8 mouse cellular contexts compared by ENCODE assay signal in genomic region chr9:53609968-53610781, GRCm38 (mm10). TPM values are rescaled to one million over a fixed set of nuclear protein-coding genes. Genes with fewer than 3 reads are reported as not detected.
DNase-seq lines count a peak whose midpoint lies in the region; ATAC-seq lines count a peak whose summit lies in the region.

Gene Acat1, minus strand, starts transcription at chr9:53610382.

- peak within 1 kb of the TSS; percentile 98 for H3K9ac ChIP-seq in hindbrain, embryonic 16.5 days (ENCODE audit: low read depth, low read length)

- peak; percentile 99 for ATAC-seq in hindbrain, embryonic 16.5 days

- peak within 1 kb of the TSS; percentile 73 for H3K4me2 ChIP-seq in hindbrain, embryonic 16.5 days (ENCODE audit: low read length)

- H3K4me3 ChIP-seq in hindbrain, embryonic 16.5 days (ENCODE audit: low read length), result peak within 1 kb of the TSS; percentile 90
- H3K4me3 ChIP-seq in macrophage (ENCODE audit: inconsistent target), result peak within 1 kb of the TSS; percentile 64

- H3K27ac ChIP-seq in hindbrain, embryonic 16.5 days (ENCODE audit: low read depth, low read length), result peak within 1 kb of the TSS; percentile 84
- H3K27ac ChIP-seq in macrophage, result peak within 1 kb of the TSS; percentile 37

- no peaks in the 10 kb centered on the region for H3K36me3 ChIP-seq in hindbrain, embryonic 16.5 days (ENCODE audit: control insufficient read depth, insufficient read depth, low read length)
- H3K36me3 ChIP-seq in macrophage (ENCODE audit: inconsistent target), result no peaks in the 10 kb centered on the region

- peak; percentile 59 for DNase-seq in WW6 (ENCODE audit: low read depth, low spot score)
- peak; percentile 94 to 98 for DNase-seq in cerebellum, postnatal 4 days (ENCODE audit: low spot score in 2 of 2)
- DNase-seq in gastrocnemius, adult 18-20 months (ENCODE audit: low spot score), result peak; percentile 95
- DNase-seq in left cerebral cortex, adult 18-20 months (ENCODE audit: low spot score in 2 of 2), result peak; percentile 89 to 93
- DNase-seq in right cerebral cortex, adult 18-20 months, result peak; percentile 94
- DNase-seq in urinary bladder, postnatal 10 days (ENCODE audit: low spot score), result peak; percentile 85

- peaks cover 47% of the 10 kb centered on the region for H3K79me2 ChIP-seq in macrophage (ENCODE audit: inconsistent target)

- peaks cover 10% of the 10 kb centered on the region for H3K4me1 ChIP-seq in hindbrain, embryonic 16.5 days (ENCODE audit: control insufficient read depth, insufficient read depth, low read depth, low read length)

- WGBS in hindbrain, embryonic 16.5 days, result 4% methylated on average over 48 of the region's 52 CpGs
- WGBS in macrophage (ENCODE audit: missing documents), result 1% methylated on average over 49 of the region's 52 CpGs

- H3K27me3 ChIP-seq in hindbrain, embryonic 16.5 days (replicated peaks; ENCODE audit: control insufficient read depth, insufficient read depth, low read length), result no peaks in the 10 kb centered on the region

- H3K9me3 ChIP-seq in hindbrain, embryonic 16.5 days (ENCODE audit: control insufficient read depth, low read length), result no peaks in the 10 kb centered on the region

RNA-seq across cellular contexts. Expression of gene Acat1, which starts in this region (rescaled TPM):
- total RNA-seq in gastrocnemius, adult 18-20 months (2021), result 100 to 1,000 TPM; 135 to 164 TPM
- polyA plus RNA-seq in hindbrain, embryonic 16.5 days (2015; fragmentation: Nextera tagmentation; extraction: Ambion mirVana), result 179 and 204 TPM in 2 replicates
- total RNA-seq in left cerebral cortex, adult 18-20 months (2021), result 10 to 100 TPM; 56.7 to 59.2 TPM
- 10 to 100 TPM in 19 of 26 experiments, 1 to 10 TPM in 7; 4.5 to 40.2 (median 18.2) TPM for total RNA-seq in macrophage (2018; cell fraction: chromatin; rRNA removed)
- total RNA-seq in macrophage (2018; cell fraction: cytosol; rRNA removed), result 10 to 100 TPM; 13.8 to 26.3 (median 19.4) TPM
- total RNA-seq in macrophage (2018; cell fraction: nucleus; rRNA removed), result 10 to 100 TPM in 19 of 26 experiments, 1 to 10 TPM in 7; 4.2 to 38.9 (median 16.1) TPM
- 21.5 to 33.2 TPM (median 27.8 TPM) in 3 replicates for polyA plus RNA-seq in macrophage (2018)

Comparison
In these comparisons a context has a peak if more than half of its experiments do, and no peak if none do; other contexts are left out.
1. Peak in every context shown above with its lines: DNase-seq, ATAC-seq, H3K4me3 ChIP-seq and H3K27ac ChIP-seq.